Mouse (Mus musculus) lung, adult 2 months (tissue): Measurements from ENCODE around the gene Slc43a1. TPM values are rescaled to one million over a fixed set of nuclear protein-coding genes. Genes with fewer than 3 reads are reported as not detected.

ENCODE experiments used
- DNase-seq: peaks from one replicate; pipeline ENCODE4 v3.0.0; 2022
- H3K4me1 ChIP-seq: fragments of 200-500 bp; 2 replicates; pipeline ENCODE4 v1.6.1; 2011; ENCODE audit warnings: low read length; ENCODE audit not compliant: control insufficient read depth, insufficient read depth
- H3K4me3 ChIP-seq: fragments of 200-500 bp; replicated peaks from 2 replicates; pipeline ENCODE3; 2011; ENCODE audit warnings: low read depth, mild to moderate bottlenecking, control low read depth, low read length; ENCODE audit errors: extremely low read depth
- CTCF ChIP-seq: fragments of 200-500 bp; IDR thresholded peaks from 2 replicates; pipeline ENCODE4 v1.5.1; 2011; ENCODE audit warnings: mild to moderate bottlenecking, low read length, control low read depth; ENCODE audit not compliant: insufficient read depth
- POLR2A ChIP-seq: fragments of 200-500 bp; IDR thresholded peaks from 2 replicates; pipeline ENCODE4 v1.6.1; 2011; ENCODE audit warnings: low read depth, mild to moderate bottlenecking, control low read depth, low read length, borderline replicate concordance; ENCODE audit errors: extremely low read depth
- WGBS: fragments of 180-500 bp; shearing (Covaris S2); methylation state at CpG from one replicate; pipeline ENCODE4 v1.1.7; 2018; 5-methylcytosine and 5-hydroxymethylcytosine counted together
- polyA plus RNA-seq: library from polyadenylated mRNA; depleted of rRNA; stranded (reverse); fragments of >200 nt; gene quantifications from 2 replicates; pipeline ENCODE4 v1.2.3, GENCODE M21; 2012

Gene Slc43a1
- polyA plus RNA-seq, 1 experiment, result 3.9 TPM

DNA sequence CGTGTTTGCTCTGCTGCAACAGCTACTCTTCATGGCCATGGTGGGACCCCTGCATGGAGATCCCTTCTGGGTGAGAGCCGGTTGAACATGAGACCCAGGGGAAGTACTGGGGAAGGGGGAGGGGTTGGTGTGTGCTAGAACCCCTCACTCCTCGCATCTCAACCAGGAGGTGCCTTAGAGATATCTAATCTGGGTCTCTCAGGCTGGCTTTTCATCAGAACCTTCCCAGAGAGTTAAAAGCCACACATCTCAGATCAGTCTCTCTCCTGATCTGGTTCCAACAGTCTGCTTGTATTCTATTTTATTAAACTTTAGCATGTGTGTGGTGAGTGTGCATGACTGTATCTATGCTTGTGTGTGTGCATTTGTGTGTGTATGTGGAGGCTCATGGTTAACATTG is 22.8 kb downstream of the Slc43a1 start:
- Histone ChIP-seq H3K4me3 (no peak overlapping the region), H3K4me1 (peaks cover 4% of the 10 kb centered on the region; the same call in 1 of the 2 replicates)
- no peak for DNase-seq
- WGBS, result 69% methylated on average over 3 of the region's 3 CpGs
- TF ChIP-seq CTCF, result no peak
- no peak for TF ChIP-seq POLR2A

DNA sequence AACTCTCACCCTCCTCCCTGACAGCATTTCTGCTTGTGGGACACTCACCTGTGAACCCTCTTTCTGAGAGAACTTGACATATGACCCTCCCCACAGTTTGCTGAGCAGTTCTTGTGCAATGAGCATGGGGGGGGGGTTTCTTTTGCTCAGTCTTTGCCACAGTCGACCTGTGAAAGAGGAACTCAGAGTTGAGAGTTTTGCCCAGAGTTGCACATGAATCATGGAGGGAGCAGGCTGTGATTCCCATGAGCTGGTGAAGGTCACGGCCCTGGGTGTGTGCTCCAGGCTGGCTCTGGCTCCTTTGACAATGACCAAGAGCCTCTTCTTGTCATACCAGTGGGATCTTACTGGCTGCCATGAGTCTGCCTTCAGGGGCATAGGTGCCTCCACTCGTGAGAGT is 23.6 kb downstream of the Slc43a1 start:
- Histone ChIP-seq H3K4me1 (peaks cover 4% of the 10 kb centered on the region; the same call in 1 of the 2 replicates), H3K4me3 (no peak overlapping the region)
- TF ChIP-seq POLR2A, result no peak
- TF ChIP-seq CTCF, result no peak
- 68% methylated on average over 3 of the region's 3 CpGs for WGBS
- no peak for DNase-seq

DNA sequence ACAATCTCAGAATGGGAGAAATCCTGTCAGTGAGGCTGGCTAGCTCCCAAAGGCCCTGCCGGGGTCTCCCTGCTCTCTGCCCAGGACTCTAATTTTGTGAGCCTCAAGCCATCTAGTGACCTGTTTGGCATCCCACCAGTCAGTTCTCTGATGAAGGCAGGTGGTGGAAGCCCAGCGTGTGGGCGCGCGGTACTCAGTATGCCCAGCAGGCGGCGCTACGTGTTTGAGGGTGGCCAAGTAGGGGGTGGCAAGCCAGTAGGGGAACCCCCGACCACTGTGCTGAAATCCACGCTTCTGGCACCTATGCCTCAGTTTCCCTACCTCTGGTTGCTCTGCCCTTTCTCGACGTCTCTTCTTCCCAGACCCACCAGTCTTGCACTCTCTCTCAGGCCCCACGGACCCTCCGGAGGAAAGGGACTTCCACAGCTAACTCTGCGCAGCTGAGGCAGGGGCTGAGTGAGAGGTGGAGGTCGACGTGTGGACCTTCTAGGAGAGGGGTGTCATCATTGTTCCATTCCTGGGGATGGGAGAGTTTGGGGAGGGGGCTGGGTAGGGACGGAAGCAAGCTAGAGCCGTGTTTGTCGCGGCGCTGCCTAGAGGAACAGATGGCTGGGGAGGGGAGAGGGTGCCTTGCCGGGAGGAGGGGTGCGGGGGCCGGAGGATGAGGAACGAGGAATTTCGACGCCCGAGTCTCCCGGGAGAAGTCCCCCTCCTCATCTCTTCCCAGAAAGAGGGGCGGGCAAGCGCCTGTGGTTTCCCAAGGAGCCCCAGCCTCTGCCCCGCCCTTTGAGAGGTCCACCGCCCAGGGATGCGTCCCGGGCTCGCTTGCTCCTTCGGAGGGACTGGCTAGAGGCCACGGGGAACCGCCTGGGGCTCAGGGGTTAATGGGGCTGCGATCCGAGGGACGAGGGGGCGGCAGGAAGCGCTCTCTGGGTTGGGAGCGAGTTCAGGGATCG is 27.2 kb downstream of the Slc43a1 start:
- WGBS, result 3% methylated on average over 46 of the region's 47 CpGs
- H3K4me1 ChIP-seq, result peaks cover 4% of the 10 kb centered on the region; the same call in 1 of the 2 replicates
- peak; percentile 53 for TF ChIP-seq CTCF
- no peak for TF ChIP-seq POLR2A
- no peak overlapping the region for H3K4me3 ChIP-seq
- peak; percentile 38 for DNase-seq

DNA sequence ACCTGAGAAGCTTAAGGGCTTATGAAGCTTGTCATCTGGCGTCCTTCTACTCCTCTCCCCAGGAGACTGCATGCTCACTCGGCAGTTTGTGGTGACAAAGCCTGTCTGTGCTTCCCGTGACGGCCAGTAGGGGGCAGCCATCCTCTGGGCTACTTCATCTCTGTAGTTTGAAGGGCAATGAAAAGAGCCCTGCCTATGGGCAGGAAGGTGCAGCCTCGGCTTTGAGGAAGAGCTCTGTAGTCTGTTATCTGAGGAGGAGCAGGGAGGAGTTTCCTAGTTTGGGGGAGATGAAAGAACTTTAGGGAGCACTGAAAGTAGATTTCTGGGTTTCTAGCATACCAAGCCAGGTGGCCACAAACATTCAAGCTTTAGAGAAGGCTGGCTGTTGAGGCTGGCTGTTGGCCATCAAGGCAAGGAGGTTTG is 29.9 kb downstream of the Slc43a1 start:
- DNase-seq, result peak; percentile 52
- Histone ChIP-seq H3K4me1 (peaks cover 4% of the 10 kb centered on the region; the same call in 1 of the 2 replicates), H3K4me3 (no peak overlapping the region)
- 10% methylated on average over 5 of the region's 5 CpGs for WGBS
- TF ChIP-seq POLR2A (no peak), CTCF (peak; percentile 65)

DNA sequence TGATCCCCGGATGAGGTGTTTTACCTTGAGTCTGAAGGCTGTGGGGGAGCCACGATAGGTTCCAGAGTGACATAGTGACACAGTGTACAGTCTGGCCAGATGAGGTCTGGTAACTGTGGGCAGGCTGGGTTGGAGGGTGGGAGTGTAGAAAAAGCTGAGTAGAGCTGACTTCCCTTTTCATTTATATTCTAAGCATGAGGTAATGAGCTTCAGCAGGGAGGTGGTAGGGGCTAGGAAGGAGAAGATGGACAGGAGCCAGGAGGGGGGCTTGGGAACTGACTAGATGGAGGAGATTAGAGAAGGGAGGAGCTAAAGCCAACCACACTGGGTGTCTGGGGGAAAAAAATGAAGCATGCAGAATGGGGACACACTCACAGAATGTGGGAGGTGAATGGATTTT is 30.3 kb downstream of the Slc43a1 start:
- Histone ChIP-seq H3K4me1 (peaks cover 4% of the 10 kb centered on the region; the same call in 1 of the 2 replicates), H3K4me3 (no peak overlapping the region)
- 51% methylated on average over 2 of the region's 2 CpGs for WGBS
- DNase-seq, result no peak
- no peak for TF ChIP-seq CTCF
- no peak for TF ChIP-seq POLR2A

DNA sequence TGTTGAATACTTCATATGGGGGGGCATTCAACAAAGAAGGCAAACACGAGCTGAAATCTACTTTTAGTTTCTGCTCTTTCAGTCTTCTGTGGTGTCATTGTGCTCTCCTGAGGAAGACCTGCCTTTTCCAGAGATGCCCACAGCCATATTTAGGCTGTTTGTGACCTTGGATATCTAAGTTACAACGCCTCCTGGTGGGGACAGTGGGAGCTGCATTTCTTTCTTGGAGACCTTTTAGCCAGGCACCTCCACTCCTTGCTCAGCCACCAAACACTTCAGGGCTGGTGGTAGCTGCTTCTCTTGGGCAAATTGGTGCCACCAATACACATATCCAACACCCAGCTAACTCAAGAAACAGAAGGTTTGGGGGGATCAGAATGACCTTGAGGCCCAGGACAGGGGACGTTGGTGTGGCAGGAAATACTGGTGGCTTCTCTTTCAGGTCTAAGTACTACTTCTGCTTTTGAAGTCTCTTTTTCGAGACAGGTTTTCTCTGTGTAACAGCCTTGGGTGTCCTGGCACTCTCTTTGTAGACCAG is 32.0 kb downstream of the Slc43a1 start:
- DNase-seq, result no peak
- no peak for TF ChIP-seq POLR2A
- no peak for TF ChIP-seq CTCF

DNA sequence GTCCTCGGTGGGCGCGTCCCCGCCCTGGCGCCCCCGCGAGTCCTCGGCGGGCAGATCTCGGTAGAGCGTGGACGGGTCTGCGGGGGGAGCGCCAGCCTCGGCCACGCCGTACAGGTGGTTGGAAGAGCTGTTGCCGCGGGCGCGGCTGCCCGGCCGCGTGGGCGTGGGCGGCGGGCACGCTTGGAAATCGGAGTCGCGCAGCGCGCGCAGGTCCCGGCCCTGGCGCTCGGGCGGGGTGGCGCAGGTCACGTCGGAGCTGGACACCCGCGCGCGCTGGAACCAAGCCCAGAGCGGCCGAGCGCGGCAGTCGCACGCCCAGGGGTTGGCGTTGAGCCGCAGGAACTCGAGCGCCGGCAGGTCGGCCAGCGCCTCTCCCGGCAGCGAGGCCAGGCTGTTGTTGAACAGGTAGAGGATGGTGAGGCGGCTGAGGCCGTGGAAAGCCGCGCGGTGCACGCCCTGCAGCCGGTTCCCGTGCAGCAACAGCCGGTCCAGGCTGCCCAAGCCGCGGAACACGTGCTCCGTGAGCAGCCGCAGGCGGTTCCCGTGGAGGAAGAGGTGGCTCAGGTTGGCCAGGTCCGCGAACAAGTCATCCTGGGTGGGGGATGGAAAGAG is 33.6 kb downstream of the Slc43a1 start:
- H3K4me1 ChIP-seq, result no peaks in the 10 kb centered on the region
- no peak for TF ChIP-seq CTCF
- TF ChIP-seq POLR2A, result no peak
- no peak overlapping the region for H3K4me3 ChIP-seq
- WGBS, result under 1% methylated on average over 78 of the region's 78 CpGs
- peak; percentile 42 for DNase-seq

More for the DNA sequence above, 32.0 kb downstream of the Slc43a1 start:
- H3K4me3 ChIP-seq, result no peak overlapping the region
- peaks cover 3% of the 10 kb centered on the region; the same call in 1 of the 2 replicates for H3K4me1 ChIP-seq
- WGBS, result 65% methylated on average over 4 of the region's 4 CpGs

DNA sequence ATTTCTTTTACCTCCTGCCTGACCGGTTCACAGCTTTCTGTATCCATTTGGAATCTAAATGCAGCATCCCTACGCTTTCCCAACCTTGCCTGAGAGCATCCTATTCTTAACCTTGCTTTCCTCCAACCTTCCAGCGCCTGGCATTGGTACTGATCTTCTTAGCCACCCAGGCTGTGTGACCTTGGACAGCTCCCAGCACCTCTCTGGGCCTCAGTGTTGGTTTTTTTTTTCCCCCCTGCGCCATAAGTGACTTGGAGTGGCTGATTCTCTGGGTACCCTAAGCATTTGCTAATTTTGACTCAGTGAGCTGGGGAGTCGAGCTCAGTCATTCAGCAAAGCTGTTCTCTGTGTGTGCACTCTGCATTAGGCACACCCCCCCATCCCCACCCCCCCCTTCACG is 37.2 kb downstream of the Slc43a1 start:
- no peaks in the 10 kb centered on the region for H3K4me1 ChIP-seq
- no peak for TF ChIP-seq CTCF
- no peak for TF ChIP-seq POLR2A
- 51% methylated on average over 6 of the region's 6 CpGs for WGBS
- no peak for DNase-seq
- no peak overlapping the region for H3K4me3 ChIP-seq

DNA sequence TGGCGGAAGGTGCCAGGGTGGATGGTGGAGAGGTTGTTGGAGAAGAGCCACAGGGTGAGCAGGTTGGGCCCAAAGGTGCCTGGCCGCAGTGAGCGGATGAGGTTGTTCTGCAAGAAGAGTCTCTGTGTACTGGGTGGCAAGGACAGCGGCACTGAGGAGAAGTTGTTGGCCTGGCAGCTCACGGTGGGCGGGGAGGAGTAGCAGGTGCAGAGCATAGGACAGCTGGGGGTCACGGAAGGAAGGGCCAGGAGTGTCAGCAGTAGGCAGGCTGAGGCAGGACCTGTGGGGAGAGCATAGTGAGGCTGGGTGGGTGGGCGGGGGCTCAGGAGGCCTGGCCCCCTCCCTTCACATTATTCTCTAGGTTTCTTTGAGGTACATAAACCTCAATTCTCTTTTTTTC is 41.9 kb downstream of the Slc43a1 start:
- TF ChIP-seq POLR2A, result no peak
- TF ChIP-seq CTCF, result no peak
- no peak overlapping the region for H3K4me3 ChIP-seq
- no peaks in the 10 kb centered on the region for H3K4me1 ChIP-seq
- 77% methylated on average over 8 of the region's 8 CpGs for WGBS
- DNase-seq, result no peak
